Mouse (Mus musculus): ENCODE measurements around the gene Slc25a51.

Gene Slc25a51

GRCm38 (mm10) chr4:45445235-45445634, 36.7 kb upstream of the Slc25a51 start:
- peaks cover 76% of the 10 kb centered on the region for H3K36me3 ChIP-seq (ENCODE audit: insufficient read depth, low read length)
- no peak overlapping the region for H3K4me3 ChIP-seq (replicated peaks; ENCODE audit: low read length)
- TF ChIP-seq NANOG (IDR thresholded peaks at IDR 0.05; ENCODE audit: borderline replicate concordance, low read length) (no peak), POU5F1 (IDR thresholded peaks at IDR 0.05; ENCODE audit: borderline replicate concordance, low read length) (no peak), CTCF (conservative IDR thresholded peaks at IDR 0.05; ENCODE audit: low read length) (no peak)
- H3K4me1 ChIP-seq (replicated peaks; ENCODE audit: low read depth, low read length): 0 out of 2 replicates have a peak, but pooled peaks cover 4% of the 10 kb centered on the region
- H3K27me3 ChIP-seq (ENCODE audit: insufficient read depth, low read length): no peaks in the 10 kb centered on the region
- H3K9me3 ChIP-seq (ENCODE audit: low read length): no peaks in the 10 kb centered on the region

DNA sequence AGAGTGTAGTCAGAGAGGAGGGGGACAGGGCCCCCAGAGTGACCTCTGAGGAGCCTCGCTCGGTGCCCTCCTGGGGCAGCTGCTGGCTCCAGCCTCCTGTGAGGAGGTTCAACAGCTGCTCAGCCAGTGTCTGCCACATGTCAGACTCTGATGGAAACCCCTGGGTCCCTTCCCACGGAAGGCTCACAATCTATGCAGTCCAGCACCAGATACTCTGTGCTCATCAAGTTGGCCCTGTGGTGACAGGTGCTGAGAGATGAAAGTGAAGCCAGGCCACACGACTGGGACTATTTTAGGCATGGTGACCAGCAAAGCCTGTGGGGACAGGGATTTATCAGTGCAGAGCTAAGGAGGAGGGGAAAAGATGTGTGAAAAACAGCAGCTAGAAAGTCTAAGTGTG, 36.2 kb upstream of the Slc25a51 start:
- no peak overlapping the region for H3K4me3 ChIP-seq (replicated peaks; ENCODE audit: low read length)
- peaks cover 80% of the 10 kb centered on the region for H3K36me3 ChIP-seq (ENCODE audit: insufficient read depth, low read length)
- no peaks in the 10 kb centered on the region for H3K9me3 ChIP-seq (ENCODE audit: low read length)
- no peaks in the 10 kb centered on the region for H3K4me1 ChIP-seq (replicated peaks; ENCODE audit: low read depth, low read length)
- no peak for TF ChIP-seq POU5F1 (IDR thresholded peaks at IDR 0.05; ENCODE audit: borderline replicate concordance, low read length)
- TF ChIP-seq CTCF (conservative IDR thresholded peaks at IDR 0.05; ENCODE audit: low read length): no peak
- no peak for TF ChIP-seq NANOG (IDR thresholded peaks at IDR 0.05; ENCODE audit: borderline replicate concordance, low read length)
- no peaks in the 10 kb centered on the region for H3K27me3 ChIP-seq (ENCODE audit: insufficient read depth, low read length)

GRCm38 (mm10) chr4:45443652-45444051, 35.1 kb upstream of the Slc25a51 start:
- Histone ChIP-seq H3K27me3 (ENCODE audit: insufficient read depth, low read length) (no peaks in the 10 kb centered on the region), H3K9me3 (ENCODE audit: low read length) (no peaks in the 10 kb centered on the region), H3K36me3 (ENCODE audit: insufficient read depth, low read length) (peaks cover 87% of the 10 kb centered on the region), H3K4me1 (replicated peaks; ENCODE audit: low read depth, low read length) (no peaks in the 10 kb centered on the region), H3K4me3 (replicated peaks; ENCODE audit: low read length) (no peak overlapping the region)
- TF ChIP-seq POU5F1 (IDR thresholded peaks at IDR 0.05; ENCODE audit: borderline replicate concordance, low read length): no peak
- no peak for TF ChIP-seq CTCF (conservative IDR thresholded peaks at IDR 0.05; ENCODE audit: low read length)
- no peak for TF ChIP-seq NANOG (IDR thresholded peaks at IDR 0.05; ENCODE audit: borderline replicate concordance, low read length)

GRCm38 (mm10) chr4:45442237-45442636, 33.7 kb upstream of the Slc25a51 start:
- Histone ChIP-seq H3K36me3 (ENCODE audit: insufficient read depth, low read length) (peaks cover 81% of the 10 kb centered on the region), H3K4me1 (replicated peaks; ENCODE audit: low read depth, low read length) (0 out of 2 replicates have a peak, but pooled peaks cover 3% of the 10 kb centered on the region), H3K27me3 (ENCODE audit: insufficient read depth, low read length) (no peaks in the 10 kb centered on the region), H3K9me3 (ENCODE audit: low read length) (no peaks in the 10 kb centered on the region), H3K4me3 (replicated peaks; ENCODE audit: low read length) (no peak overlapping the region)
- no peak for TF ChIP-seq POU5F1 (IDR thresholded peaks at IDR 0.05; ENCODE audit: borderline replicate concordance, low read length)
- TF ChIP-seq NANOG (IDR thresholded peaks at IDR 0.05; ENCODE audit: borderline replicate concordance, low read length): no peak
- no peak for TF ChIP-seq CTCF (conservative IDR thresholded peaks at IDR 0.05; ENCODE audit: low read length)

GRCm38 (mm10) chr4:45441778-45442177, 33.2 kb upstream of the Slc25a51 start:
- H3K4me1 ChIP-seq (replicated peaks; ENCODE audit: low read depth, low read length): peaks cover 8% of the 10 kb centered on the region; the same call in 1 of the 2 replicates
- H3K36me3 ChIP-seq (ENCODE audit: insufficient read depth, low read length): peaks cover 77% of the 10 kb centered on the region

GRCm38 (mm10) chr4:45439281-45439680, 30.7 kb upstream of the Slc25a51 start:
- no peak overlapping the region for H3K4me3 ChIP-seq (replicated peaks; ENCODE audit: low read length)
- no peaks in the 10 kb centered on the region for H3K27me3 ChIP-seq (ENCODE audit: insufficient read depth, low read length)
- peaks cover 19% of the 10 kb centered on the region for H3K4me1 ChIP-seq (replicated peaks; ENCODE audit: low read depth, low read length)
- TF ChIP-seq NANOG (IDR thresholded peaks at IDR 0.05; ENCODE audit: borderline replicate concordance, low read length) (no peak), CTCF (conservative IDR thresholded peaks at IDR 0.05; ENCODE audit: low read length) (no peak), POU5F1 (IDR thresholded peaks at IDR 0.05; ENCODE audit: borderline replicate concordance, low read length) (no peak)
- H3K9me3 ChIP-seq (ENCODE audit: low read length): no peaks in the 10 kb centered on the region
- H3K36me3 ChIP-seq (ENCODE audit: insufficient read depth, low read length): peaks cover 59% of the 10 kb centered on the region

More at GRCm38 (mm10) chr4:45441778-45442177, 33.2 kb upstream of the Slc25a51 start:
- H3K4me3 ChIP-seq (replicated peaks; ENCODE audit: low read length): no peak overlapping the region
- no peaks in the 10 kb centered on the region for H3K9me3 ChIP-seq (ENCODE audit: low read length)
- TF ChIP-seq POU5F1 (IDR thresholded peaks at IDR 0.05; ENCODE audit: borderline replicate concordance, low read length): no peak
- TF ChIP-seq CTCF (conservative IDR thresholded peaks at IDR 0.05; ENCODE audit: low read length): no peak
- no peak for TF ChIP-seq NANOG (IDR thresholded peaks at IDR 0.05; ENCODE audit: borderline replicate concordance, low read length)
- H3K27me3 ChIP-seq (ENCODE audit: insufficient read depth, low read length): no peaks in the 10 kb centered on the region

- TF ChIP-seq POU5F1 (IDR thresholded peaks at IDR 0.05; ENCODE audit: borderline replicate concordance, low read length) (no peak), NANOG (IDR thresholded peaks at IDR 0.05; ENCODE audit: borderline replicate concordance, low read length) (no peak), CTCF (conservative IDR thresholded peaks at IDR 0.05; ENCODE audit: low read length) (no peak)
- H3K36me3 ChIP-seq (ENCODE audit: insufficient read depth, low read length): peaks cover 43% of the 10 kb centered on the region
- H3K27me3 ChIP-seq (ENCODE audit: insufficient read depth, low read length): no peaks in the 10 kb centered on the region
- H3K4me1 ChIP-seq (replicated peaks; ENCODE audit: low read depth, low read length): peaks cover 19% of the 10 kb centered on the region
- H3K9me3 ChIP-seq (ENCODE audit: low read length): no peaks in the 10 kb centered on the region
- H3K4me3 ChIP-seq (replicated peaks; ENCODE audit: low read length): no peak overlapping the region
Measured at GRCm38 (mm10) chr4:45437010-45437409, 28.4 kb upstream of the Slc25a51 start.

- Histone ChIP-seq H3K36me3 (ENCODE audit: insufficient read depth, low read length) (peaks cover 43% of the 10 kb centered on the region), H3K4me1 (replicated peaks; ENCODE audit: low read depth, low read length) (peaks cover 19% of the 10 kb centered on the region), H3K4me3 (replicated peaks; ENCODE audit: low read length) (no peak overlapping the region), H3K9me3 (ENCODE audit: low read length) (no peaks in the 10 kb centered on the region), H3K27me3 (ENCODE audit: insufficient read depth, low read length) (no peaks in the 10 kb centered on the region)
- TF ChIP-seq POU5F1 (IDR thresholded peaks at IDR 0.05; ENCODE audit: borderline replicate concordance, low read length): no peak
- TF ChIP-seq CTCF (conservative IDR thresholded peaks at IDR 0.05; ENCODE audit: low read length): no peak
- TF ChIP-seq NANOG (IDR thresholded peaks at IDR 0.05; ENCODE audit: borderline replicate concordance, low read length): no peak
Measured at GRCm38 (mm10) chr4:45436383-45436913, 27.9 kb upstream of the Slc25a51 start.

DNA sequence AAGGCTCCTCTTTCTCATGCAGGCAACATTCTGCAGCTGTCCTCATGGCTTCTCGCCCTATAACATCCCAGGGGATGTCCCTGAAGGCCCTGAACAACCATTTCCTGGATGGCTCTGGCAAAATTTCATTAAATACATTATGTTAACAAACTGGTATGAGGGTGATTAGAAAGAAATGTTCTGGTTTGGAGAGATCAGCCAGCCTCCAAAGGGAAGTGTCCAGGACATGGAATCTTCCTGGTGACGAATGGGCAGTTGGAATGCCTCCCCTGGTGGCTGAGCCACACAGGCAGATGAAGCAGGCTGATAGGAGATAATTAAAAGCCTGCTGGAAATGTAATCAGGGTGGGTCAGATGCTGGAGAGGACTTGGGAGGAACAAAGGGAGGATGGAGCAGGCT, 27.3 kb upstream of the Slc25a51 start:
- no peaks in the 10 kb centered on the region for H3K27me3 ChIP-seq (ENCODE audit: insufficient read depth, low read length)
- no peak overlapping the region for H3K4me3 ChIP-seq (replicated peaks; ENCODE audit: low read length)
- TF ChIP-seq NANOG (IDR thresholded peaks at IDR 0.05; ENCODE audit: borderline replicate concordance, low read length): no peak
- no peak for TF ChIP-seq POU5F1 (IDR thresholded peaks at IDR 0.05; ENCODE audit: borderline replicate concordance, low read length)
- no peak for TF ChIP-seq CTCF (conservative IDR thresholded peaks at IDR 0.05; ENCODE audit: low read length)
- H3K4me1 ChIP-seq (replicated peaks; ENCODE audit: low read depth, low read length): peaks cover 19% of the 10 kb centered on the region
- no peaks in the 10 kb centered on the region for H3K9me3 ChIP-seq (ENCODE audit: low read length)
- peaks cover 43% of the 10 kb centered on the region for H3K36me3 ChIP-seq (ENCODE audit: insufficient read depth, low read length)

All from E14TG2a.4 (cell line).